ENCODE assay signal across 8 mouse cellular contexts in the genomic region with DNA sequence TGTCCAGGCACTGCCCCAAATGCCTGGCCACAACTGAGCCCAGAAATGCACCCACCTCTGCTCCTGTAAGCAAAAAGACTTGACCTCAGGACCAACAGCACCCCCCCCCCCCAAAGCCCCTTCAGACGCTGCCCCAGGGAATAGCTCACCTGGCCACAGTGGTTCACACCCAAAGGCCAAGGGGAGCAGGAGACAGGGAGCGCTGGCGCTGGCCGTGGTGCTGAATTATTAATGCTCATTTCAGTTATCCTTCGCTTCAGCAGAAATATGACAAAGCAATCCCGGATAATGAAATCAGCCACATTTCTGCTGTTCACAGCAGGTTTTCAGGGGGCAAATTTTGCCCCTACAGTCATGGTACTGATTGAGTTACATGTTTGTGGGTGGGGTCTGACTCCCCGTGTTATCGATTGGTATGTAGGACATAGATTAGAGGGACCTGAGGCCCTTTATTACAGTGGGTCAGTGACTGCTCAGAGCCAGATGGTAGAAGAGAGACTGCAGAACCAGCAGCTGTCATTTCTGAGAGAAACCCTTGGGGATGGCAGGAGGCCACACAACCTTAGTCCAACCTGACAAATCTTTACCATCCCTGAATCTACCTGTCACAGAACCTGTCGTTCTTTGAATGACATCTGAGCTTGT.
DNase-seq lines count a peak whose midpoint lies in the region; ATAC-seq lines count a peak whose summit lies in the region.

No protein-coding gene starts in this region.

- no peak overlapping the region for H3K27ac ChIP-seq in forebrain, embryonic 14.5 days (ENCODE audit: low read depth, low read length)
- H3K27ac ChIP-seq in forebrain, embryonic 12.5 days, result no peak overlapping the region
- no peak overlapping the region for H3K27ac ChIP-seq in hindbrain, embryonic 10.5 days

- H3K4me2 ChIP-seq in forebrain, embryonic 14.5 days (ENCODE audit: low read length), result no peak overlapping the region
- H3K4me2 ChIP-seq in forebrain, embryonic 12.5 days, result no peak overlapping the region

- 49% methylated on average over 9 of the region's 9 CpGs for WGBS in forebrain, embryonic 14.5 days
- WGBS in forebrain, embryonic 12.5 days, result 46% methylated on average over 9 of the region's 9 CpGs
- 49% methylated on average over 9 of the region's 9 CpGs for WGBS in hindbrain, embryonic 10.5 days

- no peaks in the 10 kb centered on the region for H3K36me3 ChIP-seq in forebrain, embryonic 14.5 days (ENCODE audit: control insufficient read depth, insufficient read depth, low read length)
- no peaks in the 10 kb centered on the region for H3K36me3 ChIP-seq in forebrain, embryonic 12.5 days (replicated peaks)
- H3K36me3 ChIP-seq in hindbrain, embryonic 10.5 days, result no peaks in the 10 kb centered on the region

- H3K9me3 ChIP-seq in forebrain, embryonic 14.5 days (replicated peaks; ENCODE audit: control insufficient read depth, low read length), result no peaks in the 10 kb centered on the region
- H3K9me3 ChIP-seq in forebrain, embryonic 12.5 days, result no peaks in the 10 kb centered on the region
- H3K9me3 ChIP-seq in hindbrain, embryonic 10.5 days, result no peaks in the 10 kb centered on the region

- H3K4me1 ChIP-seq in forebrain, embryonic 14.5 days (ENCODE audit: control insufficient read depth, insufficient read depth, low read length), result no peaks in the 10 kb centered on the region
- H3K4me1 ChIP-seq in forebrain, embryonic 12.5 days, result peaks cover 4% of the 10 kb centered on the region; the same call in 1 of the 2 replicates
- no peaks in the 10 kb centered on the region for H3K4me1 ChIP-seq in hindbrain, embryonic 10.5 days (replicated peaks)

- ATAC-seq in forebrain, embryonic 14.5 days, result no peak
- ATAC-seq in forebrain, embryonic 12.5 days (ENCODE audit: low FRiP score), result no peak; the same call in 1 of the 2 replicates

- intact Hi-C loops in left cerebral cortex, postnatal 4 days (cut with DNase I), result no loop called here

- H3K9ac ChIP-seq in forebrain, embryonic 14.5 days (ENCODE audit: low read length), result no peak overlapping the region
- H3K9ac ChIP-seq in forebrain, embryonic 12.5 days, result no peak overlapping the region

- no peaks in the 10 kb centered on the region for H3K27me3 ChIP-seq in forebrain, embryonic 14.5 days (replicated peaks; ENCODE audit: control insufficient read depth, insufficient read depth, low read length)
- H3K27me3 ChIP-seq in forebrain, embryonic 12.5 days, result no peaks in the 10 kb centered on the region
- no peaks in the 10 kb centered on the region for H3K27me3 ChIP-seq in hindbrain, embryonic 10.5 days (ENCODE audit: insufficient read depth, poor library complexity, severe bottlenecking)

- DNase-seq in forebrain, embryonic 14.5 days (ENCODE audit: low spot score), result peak; percentile 39
- DNase-seq in thymus, postnatal 4 days, result peak; percentile 42
- DNase-seq in thymus, postnatal 10 days (ENCODE audit: low spot score in 2 of 2), result no peak
- peak; percentile 59 for DNase-seq in hindbrain, embryonic 10.5 days (ENCODE audit: low spot score)
- DNase-seq in retina, embryonic 14.5 days (ENCODE audit: low spot score), result peak; percentile 83
- no peak for DNase-seq in layer of hippocampus, adult 11-12 months (ENCODE audit: low spot score)
- no peak for DNase-seq in left cerebral cortex, postnatal 4 days

- no peak overlapping the region for H3K4me3 ChIP-seq in forebrain, embryonic 14.5 days (ENCODE audit: low read depth, low read length)
- H3K4me3 ChIP-seq in forebrain, embryonic 12.5 days (replicated peaks), result no peak overlapping the region
- H3K4me3 ChIP-seq in hindbrain, embryonic 10.5 days, result no peak overlapping the region

Comparison
In these comparisons a context has a peak if more than half of its experiments do, and no peak if none do; other contexts are left out.
1. DNase-seq: peak in forebrain, embryonic 14.5 days (single experiment), thymus, postnatal 4 days (single experiment), hindbrain, embryonic 10.5 days (single experiment) and retina, embryonic 14.5 days (single experiment); none in thymus, postnatal 10 days (0 of 2), layer of hippocampus, adult 11-12 months (single experiment) and left cerebral cortex, postnatal 4 days (single experiment).